Comparison of ENCODE assay signal across 22 mouse cellular contexts in the genomic region with DNA sequence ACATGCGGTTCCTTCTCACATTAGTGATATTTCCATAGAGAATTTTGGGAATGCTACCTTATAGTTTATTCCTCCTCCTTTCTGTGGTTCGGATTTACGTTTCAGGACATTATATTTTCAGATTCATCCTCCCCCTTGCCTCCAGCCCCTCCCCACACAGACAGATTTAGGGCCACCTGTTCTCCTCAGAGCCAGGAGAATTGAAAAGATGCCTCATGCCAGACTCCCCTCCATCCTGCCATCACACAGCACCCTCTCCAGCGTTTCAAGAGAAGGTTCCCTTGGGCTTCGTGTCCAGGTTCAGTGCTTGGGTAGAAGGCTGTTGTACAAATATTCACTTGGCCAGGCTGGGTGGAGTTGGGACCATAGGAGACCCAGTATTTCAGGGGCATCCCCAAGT. TPM values are rescaled to one million over a fixed set of nuclear protein-coding genes. Genes with fewer than 3 reads are reported as not detected.
DNase-seq lines count a peak whose midpoint lies in the region; ATAC-seq and TF ChIP-seq lines count a peak whose summit lies in the region.
"Had no signal": no experiment of that assay in that cellular context is flagged by ENCODE, and none has a peak within 500 bp of the region (broad histone marks: within the 10 kb centered on the region; RNA-seq: fewer than 3 reads in every experiment).

No protein-coding gene starts in this region.

- no peaks in the 10 kb centered on the region for H3K27me3 ChIP-seq in forebrain, embryonic 15.5 days
- H3K27me3 ChIP-seq in forebrain, embryonic 13.5 days: no peaks in the 10 kb centered on the region
- no peaks in the 10 kb centered on the region for H3K27me3 ChIP-seq in forebrain, postnatal 0 days (ENCODE audit: insufficient read depth, low read length)
- peaks cover 47% of the 10 kb centered on the region for H3K27me3 ChIP-seq in forebrain, embryonic 10.5 days (ENCODE audit: poor library complexity, severe bottlenecking)

- peak overlapping the region; percentile 33; the same call in 1 of the 2 replicates for H3K27ac ChIP-seq in forebrain, embryonic 15.5 days (replicated peaks)
- no peak overlapping the region for H3K27ac ChIP-seq in forebrain, embryonic 13.5 days
- no peak overlapping the region for H3K27ac ChIP-seq in forebrain, postnatal 0 days (ENCODE audit: low read depth, low read length)
- H3K27ac ChIP-seq in forebrain, embryonic 10.5 days: no peak overlapping the region
- H3K27ac ChIP-seq: embryonic facial prominence, embryonic 13.5 days; embryonic facial prominence, embryonic 15.5 days had no signal

- H3K36me3 ChIP-seq in forebrain, embryonic 15.5 days: no peaks in the 10 kb centered on the region
- H3K36me3 ChIP-seq in forebrain, embryonic 13.5 days (ENCODE audit: poor library complexity, severe bottlenecking): no peaks in the 10 kb centered on the region
- H3K36me3 ChIP-seq in forebrain, postnatal 0 days (ENCODE audit: insufficient read depth): no peaks in the 10 kb centered on the region
- H3K36me3 ChIP-seq in forebrain, embryonic 10.5 days (replicated peaks): no peaks in the 10 kb centered on the region
- H3K36me3 ChIP-seq: embryonic facial prominence, embryonic 13.5 days; embryonic facial prominence, embryonic 15.5 days had no signal

- 59% methylated on average over 5 of the region's 5 CpGs for WGBS in forebrain, embryonic 15.5 days
- 76% methylated on average over 5 of the region's 5 CpGs for WGBS in forebrain, embryonic 13.5 days
- 51% methylated on average over 5 of the region's 5 CpGs for WGBS in forebrain, postnatal 0 days
- WGBS in forebrain, embryonic 10.5 days: 74% methylated on average over 5 of the region's 5 CpGs

- H3K4me1 ChIP-seq in forebrain, embryonic 15.5 days: peaks cover 14% of the 10 kb centered on the region
- peaks cover 9% of the 10 kb centered on the region for H3K4me1 ChIP-seq in forebrain, embryonic 13.5 days
- H3K4me1 ChIP-seq in forebrain, postnatal 0 days (ENCODE audit: insufficient read depth): peaks cover 6% of the 10 kb centered on the region; the same call in 1 of the 2 replicates
- H3K4me1 ChIP-seq in forebrain, embryonic 10.5 days: peaks cover 9% of the 10 kb centered on the region

- no peak overlapping the region for H3K4me2 ChIP-seq in forebrain, embryonic 15.5 days (replicated peaks)
- H3K4me2 ChIP-seq in forebrain, embryonic 13.5 days: no peak overlapping the region
- H3K4me2 ChIP-seq in forebrain, postnatal 0 days (ENCODE audit: low read depth): no peak overlapping the region
- H3K4me2 ChIP-seq: embryonic facial prominence, embryonic 13.5 days; embryonic facial prominence, embryonic 15.5 days had no signal

- H3K9me3 ChIP-seq in forebrain, embryonic 15.5 days: no peaks in the 10 kb centered on the region
- no peaks in the 10 kb centered on the region for H3K9me3 ChIP-seq in forebrain, embryonic 13.5 days (replicated peaks)
- H3K9me3 ChIP-seq in forebrain, postnatal 0 days (ENCODE audit: low read length): no peaks in the 10 kb centered on the region
- H3K9me3 ChIP-seq in forebrain, embryonic 10.5 days: no peaks in the 10 kb centered on the region
- H3K9me3 ChIP-seq: embryonic facial prominence, embryonic 13.5 days; embryonic facial prominence, embryonic 15.5 days had no signal

- peak; percentile 57 for DNase-seq in forebrain, postnatal 0 days
- DNase-seq in forebrain, embryonic 10.5 days (ENCODE audit: extremely low spot score, low spot score): no peak
- peak; percentile 35 for DNase-seq in brain, embryonic 14.5 days (ENCODE audit: low read depth)
- no peak for DNase-seq in adrenal gland, postnatal 36 days
- DNase-seq: adrenal gland, adult 2 months; adrenal gland, postnatal 10 days; adrenal gland, postnatal 25 days; cerebellum, adult 11 months; cerebellum, adult 18-20 months; cerebellum, adult 8-10 months; cerebellum, adult 9-11 months; cerebellum, postnatal 14 days; cerebellum, postnatal 36 days; embryo, embryonic 11 days had no signal

- TF ChIP-seq POLR2A in brain, embryonic 14.5 days (IDR thresholded peaks at IDR 0.05; ENCODE audit: borderline replicate concordance, extremely low read depth, insufficient read depth, insufficient read length, poor library complexity, severe bottlenecking): no peak

- no peak for TF ChIP-seq CTCF in forebrain, postnatal 0 days (IDR thresholded peaks at IDR 0.05; ENCODE audit: low read depth)
- no peak for TF ChIP-seq CTCF in brain, embryonic 14.5 days (IDR thresholded peaks at IDR 0.05; ENCODE audit: borderline replicate concordance, extremely low read depth, insufficient read depth, insufficient read length)

- no peak overlapping the region for H3K9ac ChIP-seq in forebrain, embryonic 15.5 days (replicated peaks)
- no peak overlapping the region for H3K9ac ChIP-seq in forebrain, embryonic 13.5 days
- H3K9ac ChIP-seq in forebrain, postnatal 0 days: no peak overlapping the region
- H3K9ac ChIP-seq: embryonic facial prominence, embryonic 13.5 days; embryonic facial prominence, embryonic 15.5 days had no signal

- H3K4me3 ChIP-seq in forebrain, embryonic 15.5 days: no peak overlapping the region
- no peak overlapping the region for H3K4me3 ChIP-seq in forebrain, embryonic 13.5 days
- no peak overlapping the region for H3K4me3 ChIP-seq in forebrain, postnatal 0 days (ENCODE audit: low read depth, low read length)
- no peak overlapping the region for H3K4me3 ChIP-seq in forebrain, embryonic 10.5 days
- H3K4me3 ChIP-seq: embryonic facial prominence, embryonic 13.5 days; embryonic facial prominence, embryonic 15.5 days; erythroblast, embryonic 14.5 days had no signal

- ATAC-seq in forebrain, embryonic 15.5 days (replicated peaks): no peak
- no peak for ATAC-seq in forebrain, embryonic 13.5 days
- ATAC-seq in forebrain, postnatal 0 days: 0 out of 2 replicates have a peak, but pooled peaks have one; percentile 10

RNA-seq across cellular contexts. Expression of gene Pou3f3, which starts 25.8 kb away (rescaled TPM):
- 49.1 and 52.0 TPM in 2 replicates for polyA plus RNA-seq in forebrain, embryonic 15.5 days (2015; fragmentation: Nextera tagmentation; extraction: Ambion mirVana)
- polyA plus RNA-seq in forebrain, embryonic 13.5 days (2015; fragmentation: Nextera tagmentation; extraction: Ambion mirVana): 37.1 and 44.2 TPM in 2 replicates
- 76.9 and 81.4 TPM in 2 replicates for total RNA-seq in forebrain, postnatal 0 days (2014; rRNA removed)
- 22.7 and 28.0 TPM in 2 replicates for polyA plus RNA-seq in forebrain, postnatal 0 days (2015; fragmentation: Nextera tagmentation; extraction: Ambion mirVana)
- polyA plus RNA-seq in forebrain, embryonic 10.5 days (2016; fragmentation: Nextera tagmentation; extraction: Ambion mirVana): 13.4 and 14.4 TPM in 2 replicates
- polyA plus RNA-seq in brain, embryonic 14.5 days (2012; rRNA removed): 58.3 and 64.7 TPM in 2 replicates
- total RNA-seq in adrenal gland, postnatal 36 days (2021): under 1 TPM in 1 of 2 experiments, not detected in 1; 0.07 TPM
- total RNA-seq: adrenal gland, adult 2 months; common myeloid progenitor, adult 5-6 weeks; MEL had no signal
- polyA plus RNA-seq: C2C12; erythroblast, embryonic 14.5 days had no signal

Comparison
In these comparisons a context has a peak if more than half of its experiments do, and no peak if none do; other contexts are left out.
1. DNase-seq: peak in forebrain, postnatal 0 days (single experiment) and brain, embryonic 14.5 days (single experiment); none in forebrain, embryonic 10.5 days (single experiment) and adrenal gland, postnatal 36 days (0 of 2).